Mouse (Mus musculus) cerebellum, postnatal 36 days (tissue): ENCODE results near the gene Gpatch1.

Experiments used
- DNase-seq, 2 experiments: peaks; one replicate each; pipeline ENCODE4 v3.0.0; 2021 to 2022; ENCODE audit warnings: mixed read lengths in 2 of 2

Gpatch1 gene

GRCm38 (mm10) chr7:35317729-35318609, at the start of gene Gpatch1:
TSS of gene Gpatch1 (minus strand) at chr7:35318440.
- peak; percentile 96 to 98 for DNase-seq

DNA sequence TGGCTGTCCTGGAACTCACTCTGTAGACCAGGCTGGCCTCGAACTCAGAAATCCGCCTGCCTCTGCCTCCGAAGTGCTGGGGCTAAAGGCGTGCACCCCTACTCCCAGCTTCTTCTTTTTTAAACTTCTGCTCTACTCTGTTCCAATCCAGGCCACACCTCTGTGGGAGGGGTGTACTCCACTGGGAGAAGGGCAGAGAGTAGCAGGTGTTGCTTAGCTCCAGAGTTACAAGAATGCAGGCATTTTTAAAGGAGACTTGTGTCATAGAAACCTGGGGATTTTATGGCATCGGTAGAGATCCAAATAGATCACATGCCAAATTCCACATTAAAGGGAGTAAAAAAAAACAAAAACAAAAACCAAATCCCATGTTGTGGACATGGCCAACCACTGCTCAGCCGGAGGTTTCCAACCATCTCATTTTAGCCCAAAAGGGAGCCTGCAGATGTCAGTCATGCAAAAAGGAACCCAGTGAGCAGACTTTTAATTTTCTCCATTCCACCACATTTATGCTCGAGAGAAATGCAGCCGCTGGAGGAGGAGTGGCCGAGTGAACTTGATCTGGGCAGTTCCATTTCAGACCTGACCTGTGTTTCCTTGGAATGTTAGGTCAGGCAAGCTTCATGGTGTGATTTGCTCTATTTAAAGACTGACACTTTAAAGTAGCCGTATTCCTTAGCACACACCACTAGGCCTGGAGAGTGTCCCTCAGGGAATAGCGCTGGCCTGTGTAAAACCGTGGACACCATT, 47.1 kb upstream of the Gpatch1 start:
- DNase-seq = no peak

GRCm38 (mm10) chr7:35362868-35363267, 44.6 kb upstream of the Gpatch1 start:
- no peak for DNase-seq

DNA sequence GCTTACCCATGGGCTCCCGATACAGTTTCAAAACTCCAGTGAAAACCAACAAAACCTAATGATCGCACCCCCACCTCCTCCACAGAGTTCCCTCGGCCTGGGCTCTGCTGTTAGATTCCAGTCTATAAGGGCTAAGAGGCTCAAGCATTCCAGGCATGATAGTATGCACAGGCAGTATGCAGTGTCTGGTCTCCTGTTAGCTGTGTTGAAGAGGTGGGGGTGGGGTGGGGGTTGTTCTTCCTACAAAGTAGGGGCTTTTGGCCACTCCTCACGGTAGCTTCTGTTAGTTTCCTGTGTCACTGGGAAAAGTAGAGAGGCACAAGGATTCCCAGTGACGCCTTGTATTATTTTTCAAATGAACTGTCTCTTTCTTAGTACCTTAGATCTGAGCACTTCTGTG, 44.0 kb upstream of the Gpatch1 start:
- no peak for DNase-seq

GRCm38 (mm10) chr7:35357621-35358020, 39.4 kb upstream of the Gpatch1 start:
- peak in 1 of 2 experiments; percentile 12 for DNase-seq

DNA sequence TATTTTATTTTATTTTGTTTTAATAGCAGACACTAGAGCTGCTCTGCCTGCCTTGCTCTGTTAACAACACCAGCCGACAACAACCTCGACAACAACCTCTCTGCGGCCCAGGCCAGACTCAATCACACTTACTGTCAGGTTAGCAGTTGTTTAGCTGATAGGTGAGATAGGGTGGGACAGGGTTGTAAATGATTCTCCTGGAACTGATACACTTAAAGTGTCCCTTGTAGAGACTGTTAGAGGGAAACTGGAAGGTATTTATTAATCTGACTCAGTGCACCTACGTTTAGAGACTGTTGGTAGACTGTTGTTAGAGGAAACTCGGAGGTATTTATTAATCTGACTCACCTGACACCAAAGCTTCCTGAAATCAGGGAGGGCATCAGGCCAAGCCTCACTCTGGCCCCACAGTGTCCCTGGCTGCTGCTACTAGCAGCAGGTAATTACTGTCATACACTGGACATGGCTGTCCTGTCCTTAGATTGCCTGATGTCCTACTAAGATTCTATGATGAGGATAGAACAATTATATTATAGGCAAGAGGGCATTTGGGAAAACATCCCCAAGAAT, 37.1 kb upstream of the Gpatch1 start:
- no peak for DNase-seq

DNA sequence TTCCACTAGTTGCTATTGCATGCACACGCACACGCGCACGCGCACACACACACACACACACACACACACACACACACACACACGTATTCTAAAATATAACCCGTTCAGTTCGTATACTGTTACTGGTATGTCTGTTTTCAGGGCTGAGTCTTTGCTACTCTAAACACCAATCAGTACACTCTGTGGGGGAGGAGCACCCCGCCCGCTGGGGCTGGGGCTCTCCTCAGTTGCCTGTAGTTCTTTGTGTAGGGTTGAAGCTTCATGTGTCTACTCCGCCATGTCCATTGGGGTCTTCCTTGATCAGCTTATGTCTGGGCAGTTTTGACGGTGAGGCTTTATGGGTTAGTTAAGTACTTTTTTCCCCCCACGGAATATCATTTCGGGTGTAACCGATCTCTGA, 35.1 kb upstream of the Gpatch1 start:
- DNase-seq = no peak

GRCm38 (mm10) chr7:35351155-35351554, 32.9 kb upstream of the Gpatch1 start:
- no peak for DNase-seq

DNA sequence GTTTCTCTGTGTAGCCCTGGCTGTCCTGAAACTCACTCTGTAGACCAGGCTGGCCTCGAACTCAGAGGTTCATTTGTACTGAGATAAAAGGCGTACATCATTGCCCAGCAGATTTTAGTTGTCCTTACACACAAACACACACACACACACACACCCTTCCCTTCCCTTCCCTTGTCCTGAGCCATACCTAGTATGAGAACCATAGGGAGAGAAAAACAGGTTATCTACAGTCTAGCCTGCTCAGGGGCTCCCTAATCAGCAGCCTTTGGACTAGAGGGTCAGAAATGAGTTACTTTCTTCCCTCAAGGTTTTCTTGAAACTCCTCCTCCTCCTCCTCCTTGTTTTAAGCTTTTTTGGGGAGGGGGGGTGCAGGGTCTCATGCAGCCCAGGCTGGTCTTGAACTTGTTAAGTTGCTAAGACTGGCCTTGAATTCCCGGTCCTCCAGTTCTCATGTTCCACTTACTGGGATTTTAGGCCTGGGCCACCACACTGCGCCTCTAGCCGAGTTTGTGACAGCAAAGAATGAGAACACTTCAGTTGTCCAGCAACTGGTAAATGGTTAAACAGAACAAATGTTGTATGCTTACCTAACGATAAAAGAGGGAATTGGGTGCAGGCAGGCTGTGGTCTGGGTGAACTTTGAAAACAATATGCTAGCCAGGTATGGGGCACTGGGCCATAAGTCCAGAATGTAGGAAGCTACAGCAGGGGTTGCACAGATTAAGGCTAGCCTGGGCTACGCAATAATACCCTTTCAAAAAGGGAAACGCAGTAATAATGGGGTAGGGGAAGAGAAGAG, 31.8 kb upstream of the Gpatch1 start:
- no peak for DNase-seq

DNA sequence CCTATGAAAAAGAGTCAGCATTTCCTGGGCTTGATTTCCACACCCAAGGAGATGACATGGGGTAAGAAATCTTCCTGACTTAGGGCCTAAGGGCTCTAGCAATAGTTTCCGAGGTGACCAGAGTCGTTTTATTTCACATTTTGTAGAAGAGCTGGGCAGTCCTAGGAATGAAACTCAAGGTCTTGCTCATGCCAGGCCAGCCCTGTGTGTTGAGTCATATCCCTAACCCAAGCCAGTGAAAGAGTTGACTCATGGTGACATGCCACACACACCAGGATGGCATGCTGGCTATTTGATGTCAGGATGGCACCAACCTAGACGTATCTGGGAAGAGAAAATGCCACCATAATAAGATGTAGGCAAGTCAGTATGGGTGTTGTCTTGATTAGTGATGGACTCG, 30.8 kb upstream of the Gpatch1 start:
- no peak for DNase-seq

DNA sequence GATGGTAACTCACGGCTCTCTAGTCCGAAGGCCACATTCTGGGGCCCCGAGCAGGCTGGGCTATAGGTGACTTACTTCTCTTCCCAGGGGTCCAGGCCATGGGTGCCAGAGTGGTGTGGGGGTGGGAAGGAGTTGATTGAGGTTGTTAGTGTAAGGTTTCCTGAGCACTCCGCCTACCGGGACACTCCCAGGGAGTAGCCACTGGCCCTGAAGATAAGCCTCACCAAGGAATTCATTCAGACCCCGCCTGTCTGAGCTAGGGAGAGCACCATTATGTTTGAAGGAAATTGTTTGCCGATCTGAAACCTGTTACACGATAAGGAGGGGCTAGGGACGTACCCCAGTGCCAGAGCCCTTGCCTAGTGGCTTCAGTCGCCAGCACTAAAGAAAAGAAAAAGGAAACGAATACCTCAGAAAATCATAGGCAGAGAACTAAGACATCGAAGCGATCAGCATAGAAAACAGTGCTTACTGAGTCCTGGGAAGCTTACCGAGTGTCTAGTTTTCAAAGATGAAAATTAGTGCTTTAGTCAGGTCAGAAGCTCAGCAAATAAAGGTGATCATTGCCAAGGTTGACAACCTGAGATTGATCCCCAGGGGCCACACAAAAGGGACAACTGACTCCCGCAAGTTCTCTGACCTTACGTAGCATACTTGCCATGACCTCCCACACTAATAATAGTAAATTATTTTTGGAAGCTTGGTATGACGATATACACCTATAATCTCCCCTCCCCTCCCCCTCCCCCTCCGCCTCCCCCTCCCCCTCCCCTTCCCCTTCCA, 29.9 kb upstream of the Gpatch1 start:
- DNase-seq = no peak

GRCm38 (mm10) chr7:35344785-35345330, 26.6 kb upstream of the Gpatch1 start:
- DNase-seq = no peak

GRCm38 (mm10) chr7:35342498-35342897, 24.3 kb upstream of the Gpatch1 start:
- DNase-seq = no peak

- DNase-seq = peak in 1 of 2 experiments; percentile 10
Observed at GRCm38 (mm10) chr7:35341282-35341681, 23.0 kb upstream of the Gpatch1 start.

DNA sequence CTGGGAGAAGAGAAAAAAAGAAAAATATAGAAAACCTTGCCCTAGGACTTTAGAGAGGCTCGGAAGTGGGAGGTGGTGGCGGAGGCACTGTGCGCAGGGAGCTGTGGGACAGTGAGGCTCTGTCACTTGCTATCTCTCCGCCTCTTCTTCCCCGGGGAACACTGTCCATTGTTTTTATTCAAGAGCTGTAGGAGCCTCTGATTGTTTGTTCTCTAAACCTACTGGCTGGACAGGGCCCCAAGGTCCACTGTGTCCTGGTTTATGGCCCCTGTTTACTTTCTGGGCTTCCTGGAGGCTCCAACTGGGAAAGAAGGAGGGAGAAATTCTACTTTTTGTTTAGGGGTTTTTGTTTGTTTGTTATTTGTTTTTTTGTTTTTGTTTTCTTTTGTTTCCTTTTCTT, 22.0 kb upstream of the Gpatch1 start:
- DNase-seq = no peak

- DNase-seq = peak; percentile 25 to 28
Observed at GRCm38 (mm10) chr7:35334527-35335452, 16.6 kb upstream of the Gpatch1 start.

DNA sequence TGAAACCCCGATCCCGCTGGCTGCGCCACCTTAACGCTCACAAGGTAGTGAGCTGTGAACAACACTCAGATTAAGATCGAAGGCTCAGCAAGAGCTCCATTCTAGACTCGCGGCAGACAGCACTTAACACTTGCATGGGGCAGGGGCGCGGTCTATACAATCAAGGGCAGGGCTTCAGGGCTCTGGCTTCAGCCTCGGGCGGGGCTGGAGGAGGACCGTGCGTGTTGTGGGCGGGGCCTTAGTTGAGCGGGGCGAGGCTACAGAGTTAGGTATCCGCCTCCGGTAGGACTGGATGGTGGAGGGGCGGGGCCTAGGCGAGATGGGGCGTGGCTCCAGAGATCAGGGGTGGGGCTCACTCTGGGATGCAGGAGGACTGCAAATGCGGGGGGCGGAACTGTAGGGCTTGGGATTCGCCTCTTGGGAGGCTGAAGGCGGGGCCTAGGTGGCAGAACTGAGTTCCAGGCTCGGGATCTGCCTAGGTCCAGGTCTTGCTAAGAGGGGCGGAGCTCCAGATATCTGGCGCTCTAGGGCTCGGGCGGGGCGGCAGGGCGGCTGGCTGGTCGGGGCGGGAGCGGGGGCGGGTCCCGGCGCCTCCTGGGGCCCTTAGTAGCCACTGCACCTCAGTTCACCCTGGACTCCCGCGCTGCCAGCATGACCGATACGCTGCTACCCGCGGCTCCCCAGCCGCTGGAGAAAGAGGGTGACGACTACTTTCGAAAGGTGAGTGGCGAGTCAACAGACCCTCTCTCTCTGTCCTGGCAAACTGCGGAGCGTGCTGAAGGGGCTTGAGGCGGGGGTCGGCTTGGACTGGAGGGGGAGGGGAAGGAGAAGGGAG, 15.7 kb upstream of the Gpatch1 start, which contains the start of gene Rhpn2:
Gene Rhpn2 (plus strand): TSS at position 479 of the 835 bp plus-strand sequence.
- peak; percentile 99 for DNase-seq

- DNase-seq = peak in 1 of 2 experiments; percentile 37
Observed at GRCm38 (mm10) chr7:35333231-35333651, 15.0 kb upstream of the Gpatch1 start.

DNA sequence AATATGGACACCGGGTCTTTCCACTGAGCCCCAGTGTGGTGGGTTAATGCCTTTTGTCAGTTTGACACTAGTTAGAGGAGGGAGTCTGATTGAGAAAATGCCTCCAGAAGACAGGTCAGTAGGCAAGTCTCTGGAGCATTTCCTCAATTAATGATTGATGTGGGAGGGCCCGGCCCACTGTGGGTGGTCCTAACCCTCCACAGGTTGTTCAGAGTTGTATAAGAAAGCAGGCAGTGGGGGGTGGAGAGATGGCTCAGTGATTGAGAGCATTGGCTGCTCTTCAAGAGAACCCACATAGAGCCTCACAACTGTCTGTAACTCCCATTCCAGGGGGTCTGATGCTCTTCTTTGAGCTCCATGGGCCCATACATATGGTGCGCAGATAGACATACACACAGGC, 13.3 kb upstream of the Gpatch1 start:
- no peak for DNase-seq
